Mouse (Mus musculus) hindbrain, embryonic 10.5 days (tissue): ENCODE results near the gene Senp8. TPM values are rescaled to one million over a fixed set of nuclear protein-coding genes. Genes with fewer than 3 reads are reported as not detected.
"Not testable (repeated sequence)": the region's sequence is repeated elsewhere in the genome, so short reads cannot be mapped to it uniquely, and the experiment has no call there.

ENCODE experiments used
- DNase-seq: peaks from one replicate; pipeline ENCODE4 v3.0.0-alpha.2; 2017; ENCODE audit warnings: low spot score
- H3K27ac ChIP-seq: fragments of 300-500 bp; sonication (generic); 2 replicates; pipeline ENCODE4 v1.5.1; 2016; ENCODE audit warnings: mild to moderate bottlenecking, moderate library complexity
- H3K27me3 ChIP-seq: fragments of 300-500 bp; sonication (generic); 2 replicates; pipeline ENCODE4 v1.6.1; 2016; ENCODE audit warnings: mild to moderate bottlenecking; ENCODE audit not compliant: poor library complexity, insufficient read depth, severe bottlenecking
- H3K36me3 ChIP-seq: fragments of 300-500 bp; sonication (generic); 2 replicates; pipeline ENCODE4 v1.6.1; 2016; ENCODE audit warnings: mild to moderate bottlenecking, moderate library complexity
- H3K4me1 ChIP-seq: fragments of 300-500 bp; sonication (generic); replicated peaks from 2 replicates; pipeline ENCODE4 v1.6.1; 2016; ENCODE audit warnings: mild to moderate bottlenecking
- H3K4me3 ChIP-seq: fragments of 300-500 bp; sonication (generic); 2 replicates; pipeline ENCODE4 v1.5.1; 2016; ENCODE audit warnings: mild to moderate bottlenecking, moderate library complexity
- H3K9me3 ChIP-seq: fragments of 300-500 bp; sonication (generic); 2 replicates; pipeline ENCODE4 v1.6.1; 2016; ENCODE audit warnings: mild to moderate bottlenecking, moderate library complexity
- WGBS: fragments of 180-500 bp; shearing (Covaris S2); methylation state at CpG from one replicate; pipeline ENCODE4 v1.1.7; 2016; 5-methylcytosine and 5-hydroxymethylcytosine counted together
- polyA plus RNA-seq: library from polyadenylated mRNA; unstranded; fragments of >200 nt; fragmentation: Nextera tagmentation; extraction: Ambion mirVana; gene quantifications from 2 replicates; pipeline ENCODE4 v1.2.1, GENCODE M21; 2016

Gene Senp8
- 19.7 and 20.9 TPM in 2 replicates for polyA plus RNA-seq

- peak; percentile 99 for DNase-seq
- no peaks in the 10 kb centered on the region for H3K27me3 ChIP-seq
- peak within 1 kb of the TSS; percentile 97 for H3K4me3 ChIP-seq
- H3K36me3 ChIP-seq, result no peaks in the 10 kb centered on the region
- peak within 1 kb of the TSS; percentile 97 for H3K27ac ChIP-seq
- no peaks in the 10 kb centered on the region for H3K9me3 ChIP-seq
- under 1% methylated on average over 59 of the region's 59 CpGs for WGBS
- H3K4me1 ChIP-seq, result peaks cover 24% of the 10 kb centered on the region
Measured at GRCm38 (mm10) chr9:59750267-59751065, at the start of gene Senp8, which contains the start of gene Myo9a. Senp8 (minus strand) TSS chr9:59750710. Myo9a (plus strand) TSS chr9:59750896.

- 90% methylated on average over 12 of the region's 13 CpGs for WGBS
- not testable (repeated sequence) for H3K9me3 ChIP-seq, H3K4me1 ChIP-seq
Measured at GRCm38 (mm10) chr9:59766966-59767461, 16.5 kb upstream of the Senp8 start.

DNA sequence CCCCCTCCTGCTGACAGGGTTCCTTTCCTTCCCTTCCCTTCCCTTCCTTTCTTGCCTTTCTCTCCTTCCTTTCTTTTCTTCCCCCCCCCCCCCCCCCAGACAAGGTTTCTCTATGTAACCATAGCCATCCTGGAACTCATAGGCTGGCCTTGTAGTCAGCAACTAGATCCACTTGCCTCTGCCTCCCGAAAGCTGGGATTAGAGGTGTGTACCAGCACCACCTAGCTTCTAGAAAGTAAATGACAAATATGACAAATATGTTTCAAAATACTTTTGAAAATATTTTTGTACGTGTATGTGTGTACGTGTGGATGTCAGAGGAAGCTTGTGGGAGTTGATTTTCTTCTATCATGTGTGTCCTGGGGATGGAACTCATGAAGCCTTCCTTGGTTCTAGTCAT is 10.0 kb upstream of the Senp8 start:
- Histone ChIP-seq H3K27me3 (no peaks in the 10 kb centered on the region), H3K9me3 (no peaks in the 10 kb centered on the region), H3K4me3 (no peak overlapping the region), H3K4me1 (no peaks in the 10 kb centered on the region), H3K36me3 (no peaks in the 10 kb centered on the region), H3K27ac (no peak overlapping the region)
- WGBS, result 85% methylated on average over 3 of the region's 3 CpGs
- no peak for DNase-seq

More at GRCm38 (mm10) chr9:59766966-59767461, 16.5 kb upstream of the Senp8 start:
- not testable (repeated sequence) for H3K27ac ChIP-seq, H3K4me3 ChIP-seq, H3K36me3 ChIP-seq, DNase-seq, H3K27me3 ChIP-seq

DNA sequence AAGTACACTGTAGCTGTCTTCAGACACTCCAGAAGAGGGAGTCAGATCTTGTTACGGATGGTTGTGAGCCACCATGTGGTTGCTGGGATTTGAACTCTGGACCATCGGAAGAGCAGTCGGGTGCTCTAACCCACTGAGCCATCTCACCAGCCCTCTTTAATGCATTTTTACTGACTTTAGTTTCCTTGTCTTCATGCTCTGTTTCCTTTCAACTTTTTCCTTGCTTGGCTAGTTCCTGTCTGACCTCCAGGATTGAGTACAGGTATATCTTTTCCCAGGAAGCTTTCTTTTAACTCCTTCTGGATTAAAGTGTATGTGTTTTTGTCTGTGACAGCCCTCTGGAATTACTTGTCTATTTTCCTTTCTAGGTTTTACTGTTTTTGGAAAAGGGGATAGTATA is 6.5 kb upstream of the Senp8 start:
- 93% methylated on average over 3 of the region's 3 CpGs for WGBS
- H3K4me1 ChIP-seq, H3K27ac ChIP-seq, DNase-seq, H3K9me3 ChIP-seq, H3K27me3 ChIP-seq, H3K36me3 ChIP-seq, H3K4me3 ChIP-seq: not testable (repeated sequence)

DNA sequence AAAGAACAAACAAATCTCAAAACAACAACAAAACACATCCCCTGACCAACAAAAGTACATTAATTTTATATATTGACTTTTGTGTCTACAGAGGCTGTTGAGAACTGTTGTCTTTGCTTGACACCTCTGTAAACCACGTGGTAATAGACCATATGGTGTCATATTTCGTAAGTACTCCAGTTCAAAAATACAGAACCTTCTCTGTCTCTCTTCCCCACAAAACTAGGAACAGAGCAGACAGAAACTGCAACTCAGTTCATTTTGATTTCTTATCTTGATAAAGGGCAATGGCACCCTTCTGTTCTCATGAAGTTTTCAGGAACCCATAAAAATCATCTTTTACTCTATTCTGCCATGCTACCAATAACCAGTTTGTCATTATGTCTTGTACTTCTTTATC is 4.7 kb upstream of the Senp8 start:
- no peak for DNase-seq
- H3K9me3 ChIP-seq, result no peaks in the 10 kb centered on the region
- no peak overlapping the region for H3K4me3 ChIP-seq
- no peak overlapping the region for H3K27ac ChIP-seq
- peaks cover 16% of the 10 kb centered on the region for H3K4me1 ChIP-seq
- no peaks in the 10 kb centered on the region for H3K27me3 ChIP-seq
- H3K36me3 ChIP-seq, result no peaks in the 10 kb centered on the region
- WGBS, result 69% methylated on average over 2 of the region's 2 CpGs

GRCm38 (mm10) chr9:59751966-59752365 is 1.5 kb upstream of the Senp8 start:
- no peaks in the 10 kb centered on the region for H3K27me3 ChIP-seq
- DNase-seq, result no peak
- peak overlapping the region; percentile 97 for H3K4me3 ChIP-seq
- 18% methylated on average over 2 of the region's 2 CpGs for WGBS
- peaks cover 24% of the 10 kb centered on the region for H3K4me1 ChIP-seq
- H3K9me3 ChIP-seq, result no peaks in the 10 kb centered on the region
- no peaks in the 10 kb centered on the region for H3K36me3 ChIP-seq
- H3K27ac ChIP-seq, result peak overlapping the region; percentile 97

GRCm38 (mm10) chr9:59751066-59751581 is 614 bp upstream of the Senp8 start:
- 1% methylated on average over 49 of the region's 49 CpGs for WGBS
- Histone ChIP-seq H3K4me3 (peak overlapping the region; percentile 97), H3K4me1 (peaks cover 24% of the 10 kb centered on the region), H3K27me3 (no peaks in the 10 kb centered on the region), H3K27ac (peak overlapping the region; percentile 97), H3K36me3 (no peaks in the 10 kb centered on the region), H3K9me3 (no peaks in the 10 kb centered on the region)
- DNase-seq, result no peak

DNA sequence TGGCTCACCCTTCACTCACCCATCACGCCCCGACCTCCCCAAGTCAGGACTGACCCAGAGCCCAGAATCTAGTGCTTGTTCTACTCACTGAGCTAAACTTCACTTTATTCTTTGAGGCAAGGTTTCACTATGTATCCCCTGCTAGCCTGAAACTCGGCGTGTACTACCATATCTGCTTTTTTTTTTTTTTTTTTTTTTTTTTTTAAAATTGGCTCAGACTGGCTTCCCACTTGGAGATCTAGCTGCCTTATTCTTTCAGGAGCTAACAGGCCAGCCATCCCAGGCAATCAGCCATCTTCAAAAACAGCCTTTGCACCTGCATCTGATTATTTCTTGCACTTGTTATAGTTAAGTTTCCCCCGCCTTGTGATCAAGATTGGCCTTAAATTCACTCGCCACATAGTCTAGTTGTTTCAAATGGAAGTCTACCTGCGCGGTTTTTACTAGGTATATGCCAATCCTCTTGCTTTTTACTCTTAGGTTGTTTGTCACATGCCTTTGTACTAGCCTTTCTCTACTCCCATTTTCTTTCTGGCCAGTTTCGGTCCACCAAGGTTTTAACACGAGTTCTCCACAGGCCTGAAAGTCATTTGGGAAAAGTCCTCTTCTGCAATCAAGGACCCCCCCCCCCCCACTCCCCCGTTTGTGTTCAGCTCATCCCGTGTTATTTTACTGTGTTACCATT is 787 bp downstream of the Senp8 start:
- Histone ChIP-seq H3K4me3 (peak overlapping the region; percentile 97), H3K27me3 (no peaks in the 10 kb centered on the region), H3K36me3 (no peaks in the 10 kb centered on the region), H3K4me1 (peaks cover 24% of the 10 kb centered on the region), H3K27ac (peak overlapping the region; percentile 97), H3K9me3 (no peaks in the 10 kb centered on the region)
- DNase-seq, result peak; percentile 12
- WGBS, result 37% methylated on average over 12 of the region's 12 CpGs

DNA sequence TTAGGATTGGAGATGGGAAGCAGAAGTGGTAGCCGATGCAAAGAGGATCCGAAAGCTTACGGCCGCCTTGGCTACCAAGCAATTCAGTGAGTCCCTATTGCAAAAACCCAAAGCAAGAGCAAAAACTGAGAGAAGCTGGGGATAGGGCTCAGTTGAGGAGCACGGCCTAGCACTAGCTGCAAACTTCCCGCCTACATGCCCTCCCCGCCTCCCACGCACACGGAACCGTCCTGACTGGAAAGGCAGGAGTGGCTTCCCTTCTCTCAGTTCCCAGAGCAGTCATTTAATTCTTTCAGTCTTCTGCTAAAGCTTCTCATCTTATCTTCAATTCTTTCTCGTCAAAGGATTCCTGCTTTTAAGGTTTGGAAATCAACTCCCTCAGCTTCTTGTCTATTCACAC is 1.5 kb downstream of the Senp8 start:
- peaks cover 4% of the 10 kb centered on the region; the same call in 1 of the 2 replicates for H3K36me3 ChIP-seq
- H3K9me3 ChIP-seq, result no peaks in the 10 kb centered on the region
- no peak overlapping the region for H3K27ac ChIP-seq
- no peak overlapping the region for H3K4me3 ChIP-seq
- WGBS, result 88% methylated on average over 11 of the region's 11 CpGs
- no peaks in the 10 kb centered on the region for H3K27me3 ChIP-seq
- DNase-seq, result no peak
- peaks cover 24% of the 10 kb centered on the region for H3K4me1 ChIP-seq

DNA sequence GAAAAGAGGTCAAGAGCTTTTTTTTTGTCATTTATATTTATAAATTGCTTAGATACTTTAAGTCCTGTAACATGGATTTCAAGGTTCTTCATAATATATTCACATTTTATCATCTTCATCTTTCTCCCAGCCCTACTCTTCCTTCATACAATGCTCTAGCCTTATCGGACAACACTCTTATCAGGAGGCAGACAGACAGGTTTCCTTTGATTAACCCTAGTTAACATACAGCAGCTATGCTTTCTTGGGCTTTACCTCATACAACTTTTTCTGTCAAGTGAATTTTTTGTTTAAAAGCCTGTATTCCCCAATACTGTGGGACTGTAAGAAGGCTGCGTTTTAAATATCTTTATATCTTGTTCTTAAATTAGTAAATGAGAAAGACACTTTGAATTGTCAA is 2.1 kb downstream of the Senp8 start:
- H3K27me3 ChIP-seq, result no peaks in the 10 kb centered on the region
- H3K9me3 ChIP-seq, result no peaks in the 10 kb centered on the region
- no peak overlapping the region for H3K27ac ChIP-seq
- DNase-seq, result no peak
- H3K4me3 ChIP-seq, result no peak overlapping the region
- peaks cover 9% of the 10 kb centered on the region; the same call in 1 of the 2 replicates for H3K36me3 ChIP-seq
- H3K4me1 ChIP-seq, result peaks cover 24% of the 10 kb centered on the region
- 92% methylated on average over 2 of the region's 2 CpGs for WGBS

GRCm38 (mm10) chr9:59743903-59744302 is 6.6 kb downstream of the Senp8 start:
- H3K27me3 ChIP-seq, result no peaks in the 10 kb centered on the region
- no peak overlapping the region for H3K4me3 ChIP-seq
- WGBS, result 98% methylated on average over 3 of the region's 3 CpGs
- no peak for DNase-seq
- H3K9me3 ChIP-seq, result no peaks in the 10 kb centered on the region
- no peaks in the 10 kb centered on the region for H3K4me1 ChIP-seq
- H3K36me3 ChIP-seq, result peaks cover 9% of the 10 kb centered on the region; the same call in 1 of the 2 replicates
- no peak overlapping the region for H3K27ac ChIP-seq

DNA sequence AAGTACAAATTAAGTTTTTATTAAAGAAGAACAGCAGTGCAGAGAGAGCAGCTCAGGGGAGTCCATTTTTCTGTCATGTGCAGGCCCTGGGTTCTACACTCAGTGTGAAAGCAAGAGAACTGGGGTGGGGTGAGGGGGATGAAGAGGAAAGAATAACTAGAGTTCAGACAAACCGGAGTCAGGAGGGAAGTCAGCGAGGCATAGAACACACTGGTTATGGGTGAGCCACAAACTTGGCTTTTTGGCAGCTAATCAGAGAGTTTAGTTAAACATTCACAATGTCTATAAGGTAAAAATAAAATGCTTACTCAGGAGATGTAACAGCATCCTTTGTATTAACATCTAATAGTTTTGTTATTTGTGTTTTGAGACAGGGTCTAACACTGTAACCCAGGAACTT is 9.9 kb downstream of the Senp8 start:
- Histone ChIP-seq H3K27ac (no peak overlapping the region), H3K36me3 (peaks cover 18% of the 10 kb centered on the region), H3K4me1 (no peaks in the 10 kb centered on the region), H3K27me3 (no peaks in the 10 kb centered on the region), H3K9me3 (no peaks in the 10 kb centered on the region), H3K4me3 (no peak overlapping the region)
- DNase-seq, result no peak
- 92% methylated on average over 2 of the region's 2 CpGs for WGBS

DNA sequence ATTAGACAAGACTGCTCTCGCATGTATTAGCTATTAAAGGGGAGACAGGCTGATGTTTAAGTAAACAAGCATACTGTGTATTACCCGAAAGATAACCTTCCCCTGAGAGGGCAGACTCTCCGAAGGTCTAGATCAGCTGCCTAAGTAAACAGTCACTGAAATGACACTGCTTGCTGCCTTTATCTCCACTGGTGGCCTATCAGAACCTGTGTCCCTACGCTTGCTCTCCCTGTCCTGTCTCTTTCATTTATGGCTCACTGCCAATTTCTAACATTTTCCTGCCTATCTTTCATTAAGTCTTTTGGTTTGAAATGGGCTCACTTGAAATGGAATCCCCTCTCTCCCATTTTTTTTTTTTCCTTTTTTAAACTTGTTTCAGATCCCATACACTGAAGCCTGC is 15.1 kb downstream of the Senp8 start:
- H3K4me3 ChIP-seq, result no peak overlapping the region
- peaks cover 9% of the 10 kb centered on the region for H3K36me3 ChIP-seq
- WGBS, result 63% methylated on average over 4 of the region's 4 CpGs
- no peaks in the 10 kb centered on the region for H3K27me3 ChIP-seq
- no peak for DNase-seq
- H3K9me3 ChIP-seq, result no peaks in the 10 kb centered on the region
- H3K4me1 ChIP-seq, result no peaks in the 10 kb centered on the region
- no peak overlapping the region for H3K27ac ChIP-seq
